Mouse (Mus musculus) forebrain, embryonic 10.5 days (tissue): ENCODE results near the gene Rxfp2. TPM values are rescaled to one million over a fixed set of nuclear protein-coding genes. Genes with fewer than 3 reads are reported as not detected.

Experiments used
- DNase-seq: peaks from one replicate; pipeline ENCODE4 v3.0.0-alpha.2; 2017; ENCODE audit warnings: low spot score; ENCODE audit errors: extremely low spot score
- H3K27ac ChIP-seq: fragments of 300-500 bp; sonication (generic); 2 replicates; pipeline ENCODE4 v1.5.1; 2016; ENCODE audit warnings: mild to moderate bottlenecking
- H3K27me3 ChIP-seq: fragments of 300-500 bp; sonication (generic); 2 replicates; pipeline ENCODE4 v1.6.1; 2016; ENCODE audit warnings: mild to moderate bottlenecking; ENCODE audit not compliant: poor library complexity, severe bottlenecking
- H3K36me3 ChIP-seq: fragments of 300-500 bp; sonication (generic); replicated peaks from 2 replicates; pipeline ENCODE4 v1.6.1; 2016; ENCODE audit warnings: mild to moderate bottlenecking, moderate library complexity
- H3K4me1 ChIP-seq: fragments of 300-500 bp; sonication (generic); 2 replicates; pipeline ENCODE4 v1.6.1; 2016
- H3K4me3 ChIP-seq: fragments of 300-500 bp; sonication (generic); 2 replicates; pipeline ENCODE4 v1.5.1; 2016; ENCODE audit warnings: mild to moderate bottlenecking, moderate library complexity
- H3K9me3 ChIP-seq: fragments of 300-500 bp; sonication (generic); 2 replicates; pipeline ENCODE4 v1.6.1; 2016; ENCODE audit warnings: mild to moderate bottlenecking, moderate library complexity
- WGBS: fragments of 180-500 bp; shearing (Covaris S2); methylation state at CpG from one replicate; pipeline ENCODE4 v1.1.7; 2016; 5-methylcytosine and 5-hydroxymethylcytosine counted together
- polyA plus RNA-seq: library from polyadenylated mRNA; unstranded; fragments of >200 nt; fragmentation: Nextera tagmentation; extraction: Ambion mirVana; gene quantifications from 2 replicates; pipeline ENCODE4 v1.2.1, GENCODE M21; 2016

Rxfp2 gene
- polyA plus RNA-seq, 1 experiment from 2014 or later, result 0.50 TPM

GRCm38 (mm10) chr5:150051828-150052227 is 33.4 kb downstream of the Rxfp2 start:
- 58% methylated on average over 5 of the region's 5 CpGs for WGBS
- no peaks in the 10 kb centered on the region for H3K27me3 ChIP-seq
- no peak overlapping the region for H3K27ac ChIP-seq
- no peaks in the 10 kb centered on the region for H3K4me1 ChIP-seq
- no peaks in the 10 kb centered on the region for H3K9me3 ChIP-seq
- no peaks in the 10 kb centered on the region for H3K36me3 ChIP-seq
- DNase-seq, result peak; percentile 49
- no peak overlapping the region for H3K4me3 ChIP-seq

GRCm38 (mm10) chr5:150053294-150053693 is 34.8 kb downstream of the Rxfp2 start:
- H3K4me1 ChIP-seq, result no peaks in the 10 kb centered on the region
- H3K9me3 ChIP-seq, result peaks cover under 1% of the 10 kb centered on the region; the same call in 1 of the 2 replicates
- 92% methylated on average over 4 of the region's 4 CpGs for WGBS
- H3K36me3 ChIP-seq, result no peaks in the 10 kb centered on the region
- no peak for DNase-seq
- H3K27ac ChIP-seq, result no peak overlapping the region
- no peak overlapping the region for H3K4me3 ChIP-seq
- H3K27me3 ChIP-seq, result no peaks in the 10 kb centered on the region

- Histone ChIP-seq H3K9me3 (peaks cover 5% of the 10 kb centered on the region; the same call in 1 of the 2 replicates), H3K4me3 (no peak overlapping the region), H3K4me1 (no peaks in the 10 kb centered on the region), H3K27me3 (no peaks in the 10 kb centered on the region), H3K27ac (no peak overlapping the region), H3K36me3 (no peaks in the 10 kb centered on the region)
- 86% methylated on average over 7 of the region's 7 CpGs for WGBS
- no peak for DNase-seq
Measured at GRCm38 (mm10) chr5:150053956-150054355, 35.5 kb downstream of the Rxfp2 start.

- Histone ChIP-seq H3K27ac (no peak overlapping the region), H3K27me3 (no peaks in the 10 kb centered on the region), H3K9me3 (peaks cover 5% of the 10 kb centered on the region; the same call in 1 of the 2 replicates), H3K4me1 (no peaks in the 10 kb centered on the region), H3K4me3 (no peak overlapping the region), H3K36me3 (no peaks in the 10 kb centered on the region)
- 89% methylated on average over 1 of the region's 1 CpGs for WGBS
- DNase-seq, result no peak
Measured at GRCm38 (mm10) chr5:150055322-150055721, 36.8 kb downstream of the Rxfp2 start.

GRCm38 (mm10) chr5:150056056-150056455 is 37.6 kb downstream of the Rxfp2 start:
- H3K4me3 ChIP-seq, result no peak overlapping the region
- 81% methylated on average over 5 of the region's 5 CpGs for WGBS
- H3K36me3 ChIP-seq, result no peaks in the 10 kb centered on the region
- DNase-seq, result no peak
- peaks cover 9% of the 10 kb centered on the region; the same call in 1 of the 2 replicates for H3K9me3 ChIP-seq
- H3K27me3 ChIP-seq, result no peaks in the 10 kb centered on the region
- H3K27ac ChIP-seq, result no peak overlapping the region
- H3K4me1 ChIP-seq, result no peaks in the 10 kb centered on the region

GRCm38 (mm10) chr5:150058845-150059244 is 40.4 kb downstream of the Rxfp2 start:
- H3K9me3 ChIP-seq, result peaks cover 16% of the 10 kb centered on the region; the same call in 1 of the 2 replicates
- no peaks in the 10 kb centered on the region for H3K4me1 ChIP-seq
- no peaks in the 10 kb centered on the region for H3K36me3 ChIP-seq
- DNase-seq, result no peak
- H3K27ac ChIP-seq, result no peak overlapping the region
- H3K4me3 ChIP-seq, result no peak overlapping the region
- 86% methylated on average over 5 of the region's 5 CpGs for WGBS
- H3K27me3 ChIP-seq, result no peaks in the 10 kb centered on the region

GRCm38 (mm10) chr5:150059466-150059865 is 41.0 kb downstream of the Rxfp2 start:
- no peak for DNase-seq
- Histone ChIP-seq H3K36me3 (no peaks in the 10 kb centered on the region), H3K4me1 (no peaks in the 10 kb centered on the region), H3K4me3 (no peak overlapping the region), H3K27ac (no peak overlapping the region), H3K9me3 (peaks cover 16% of the 10 kb centered on the region; the same call in 1 of the 2 replicates), H3K27me3 (no peaks in the 10 kb centered on the region)
- WGBS, result 94% methylated on average over 9 of the region's 9 CpGs

- Histone ChIP-seq H3K4me1 (no peaks in the 10 kb centered on the region), H3K9me3 (peaks cover 16% of the 10 kb centered on the region; the same call in 1 of the 2 replicates), H3K36me3 (no peaks in the 10 kb centered on the region), H3K27me3 (no peaks in the 10 kb centered on the region), H3K4me3 (no peak overlapping the region), H3K27ac (no peak overlapping the region)
- no peak for DNase-seq
- 94% methylated on average over 9 of the region's 9 CpGs for WGBS
Measured at GRCm38 (mm10) chr5:150061086-150061485, 42.6 kb downstream of the Rxfp2 start.

- WGBS, result 66% methylated on average over 10 of the region's 10 CpGs
- Histone ChIP-seq H3K27ac (no peak overlapping the region), H3K9me3 (peaks cover 11% of the 10 kb centered on the region; the same call in 1 of the 2 replicates), H3K27me3 (no peaks in the 10 kb centered on the region), H3K36me3 (no peaks in the 10 kb centered on the region), H3K4me1 (no peaks in the 10 kb centered on the region), H3K4me3 (no peak overlapping the region)
- DNase-seq, result no peak
Measured at GRCm38 (mm10) chr5:150064286-150064685, 45.8 kb downstream of the Rxfp2 start.

GRCm38 (mm10) chr5:150070086-150070485 is 51.6 kb downstream of the Rxfp2 start:
- no peaks in the 10 kb centered on the region for H3K9me3 ChIP-seq
- no peaks in the 10 kb centered on the region for H3K36me3 ChIP-seq
- no peak for DNase-seq
- H3K4me3 ChIP-seq, result no peak overlapping the region
- no peak overlapping the region for H3K27ac ChIP-seq
- WGBS, result 31% methylated on average over 10 of the region's 10 CpGs
- H3K4me1 ChIP-seq, result no peaks in the 10 kb centered on the region
- H3K27me3 ChIP-seq, result no peaks in the 10 kb centered on the region

GRCm38 (mm10) chr5:150071738-150072137 is 53.3 kb downstream of the Rxfp2 start:
- no peaks in the 10 kb centered on the region for H3K27me3 ChIP-seq
- no peak overlapping the region for H3K27ac ChIP-seq
- no peaks in the 10 kb centered on the region for H3K4me1 ChIP-seq
- DNase-seq, result no peak
- H3K4me3 ChIP-seq, result no peak overlapping the region
- no peaks in the 10 kb centered on the region for H3K9me3 ChIP-seq
- no peaks in the 10 kb centered on the region for H3K36me3 ChIP-seq

- Histone ChIP-seq H3K27ac (peak overlapping the region; percentile 85), H3K27me3 (no peaks in the 10 kb centered on the region), H3K36me3 (no peaks in the 10 kb centered on the region), H3K4me1 (peaks cover 19% of the 10 kb centered on the region), H3K4me3 (peak overlapping the region; percentile 36), H3K9me3 (no peaks in the 10 kb centered on the region)
- peak; percentile 55 for DNase-seq
- whole genome bisulfite sequencing, result 16% methylated on average over 12 of the region's 12 CpGs
Measured at GRCm38 (mm10) chr5:150079866-150080797, 61.7 kb downstream of the Rxfp2 start.

- no peak overlapping the region for H3K4me3 ChIP-seq
- 91% methylated on average over 14 of the region's 14 CpGs for WGBS
- peaks cover 19% of the 10 kb centered on the region for H3K4me1 ChIP-seq
- H3K9me3 ChIP-seq, result no peaks in the 10 kb centered on the region
- H3K27ac ChIP-seq, result no peak overlapping the region
- no peaks in the 10 kb centered on the region for H3K27me3 ChIP-seq
- no peak for DNase-seq
- no peaks in the 10 kb centered on the region for H3K36me3 ChIP-seq
Measured at GRCm38 (mm10) chr5:150082696-150083095, 64.2 kb downstream of the Rxfp2 start.
